Mouse (Mus musculus) mouse embryonic stem cell (cell line): ENCODE data around the gene Med20.

ENCODE experiments used
- in situ Hi-C, 2 experiments: fragments of 300-500 bp; cut with MboI; formaldehyde crosslinking; loops; 1 replicate in 1 of 2; 3 replicates in 1 of 2; pipeline ENCODE4 v1.14.3; 2019 to 2020; ENCODE audit warnings: low sequenced_read_pairs in 2 of 2, low pct_unique_long_range_greater_than_20kb in 1 of 2, mixed read lengths in 1 of 2; ENCODE audit not compliant: unreplicated experiment in 1 of 2

Med20 gene

DNA sequence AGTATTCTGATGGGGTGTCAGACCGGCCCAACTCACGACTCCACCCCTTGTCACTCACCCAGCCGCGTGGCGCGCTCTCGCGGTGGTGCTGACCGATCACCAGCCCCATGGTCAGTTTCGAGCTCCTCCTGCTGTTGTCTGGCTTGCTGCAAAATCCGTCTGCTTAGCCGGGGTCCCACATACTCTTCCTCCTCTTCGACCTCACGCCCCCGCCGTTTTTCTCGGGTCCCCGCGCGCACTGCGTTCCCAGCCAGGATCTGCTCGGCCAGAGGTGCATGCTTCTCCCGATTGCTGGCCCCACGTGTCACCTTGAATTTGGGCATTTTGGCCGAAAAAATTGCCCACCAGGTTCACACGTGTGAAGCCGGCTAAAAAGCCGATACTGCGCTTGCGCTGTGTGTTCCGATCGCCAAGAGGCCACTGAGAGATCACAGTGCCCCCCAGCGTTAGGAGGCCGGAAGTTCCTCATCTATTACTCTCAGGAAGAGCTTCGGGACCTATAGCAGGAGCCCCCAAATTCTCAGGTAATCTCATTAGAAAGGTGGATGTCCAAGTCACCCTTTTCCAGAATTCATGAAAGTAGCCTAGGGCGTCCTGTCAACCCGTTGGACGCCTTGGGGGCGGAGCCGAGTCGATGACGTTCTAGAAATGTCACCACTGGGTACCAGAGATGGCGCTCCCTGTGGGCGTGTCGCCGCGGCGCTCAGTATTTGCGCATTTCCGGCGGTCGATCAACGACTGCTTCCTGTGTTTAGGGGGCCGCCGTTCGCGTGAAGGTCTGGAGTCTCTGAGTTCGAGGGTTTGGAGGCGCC, at the start of gene Med20, which contains the start of the genes Bysl and Gm20517:
Gene Med20 (plus strand): TSS at position 734 of the 812 bp plus-strand sequence.
Gene Bysl (minus strand): TSS at position 644 of the 812 bp plus-strand sequence.
Gene Gm20517 (plus strand): TSS at position 741 of the 812 bp plus-strand sequence.
- in situ Hi-C loops = no loop called here

- in situ Hi-C loops = no loop called here
Observed at GRCm38 (mm10) chr17:47562875-47563274, 48.5 kb upstream of the Med20 start.

DNA sequence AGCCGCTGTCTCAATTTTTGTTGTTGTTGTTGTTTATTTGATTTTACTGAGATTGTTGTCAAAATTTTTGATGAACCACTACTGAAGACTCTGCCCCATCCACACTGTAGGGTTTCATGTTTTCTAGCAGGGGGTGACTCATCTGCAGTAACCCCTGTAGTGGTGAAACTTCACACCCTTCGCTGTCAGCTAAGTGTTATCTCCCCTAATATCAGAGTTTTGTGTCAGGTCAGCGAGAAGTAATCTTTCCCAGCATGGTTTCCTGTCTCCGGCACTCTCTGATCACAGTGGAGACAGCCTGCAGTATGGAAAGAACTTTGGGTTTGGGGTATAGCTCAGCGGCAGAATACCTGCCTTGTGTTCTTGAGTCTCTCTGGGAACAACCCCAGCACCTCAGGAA, 46.8 kb upstream of the Med20 start:
- in situ Hi-C loops = loop anchor here in 1 of 2 experiments (5.0 kb wide), 1 partner anchor 52 kb away; no protein-coding TSS in a partner anchor

DNA sequence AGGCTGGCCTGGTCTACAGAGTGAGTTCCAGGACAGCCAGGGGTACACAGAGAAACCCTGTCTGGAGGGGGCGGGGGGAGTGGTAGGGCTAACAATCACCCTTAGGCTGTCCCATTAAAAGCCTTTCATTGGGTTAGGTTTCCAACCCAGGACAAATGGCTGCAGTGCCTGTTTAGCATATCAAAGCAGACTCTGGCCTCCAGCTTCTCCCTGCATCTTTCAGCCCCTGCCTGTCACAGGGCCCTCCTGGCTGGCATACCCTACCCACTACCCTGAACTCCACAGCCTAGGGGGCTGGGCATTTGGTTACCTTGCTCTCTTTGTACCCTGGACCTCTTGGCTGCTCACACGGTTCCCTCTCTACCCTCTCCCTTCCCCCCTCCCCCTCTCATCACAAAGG, 45.2 kb upstream of the Med20 start:
- in situ Hi-C loops = loop anchor here in 1 of 2 experiments (5.0 kb wide), 1 partner anchor 54 kb away; no protein-coding TSS in a partner anchor

DNA sequence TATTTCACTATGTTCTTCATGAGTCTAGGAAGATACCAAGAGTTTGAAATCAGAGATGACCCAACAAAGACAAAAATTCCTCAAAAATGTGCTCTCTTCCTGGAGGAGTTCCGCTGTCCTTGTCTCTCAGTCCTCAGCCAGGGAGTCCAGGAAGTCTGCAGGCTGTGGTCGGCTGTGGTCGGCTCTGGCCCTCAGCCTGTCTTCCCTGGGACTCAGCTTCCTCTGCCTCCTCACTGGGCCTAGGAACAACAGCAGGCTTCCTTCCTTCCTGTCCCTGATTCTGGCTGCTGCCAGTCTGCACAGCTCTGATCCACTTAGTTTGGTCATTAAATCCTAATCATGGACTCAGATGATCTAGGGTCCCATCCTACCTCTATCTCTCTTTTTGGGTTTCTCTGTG, 44.1 kb upstream of the Med20 start:
- in situ Hi-C loops = loop anchor here in 1 of 2 experiments (5.0 kb wide), 1 partner anchor 55 kb away; no protein-coding TSS in a partner anchor

DNA sequence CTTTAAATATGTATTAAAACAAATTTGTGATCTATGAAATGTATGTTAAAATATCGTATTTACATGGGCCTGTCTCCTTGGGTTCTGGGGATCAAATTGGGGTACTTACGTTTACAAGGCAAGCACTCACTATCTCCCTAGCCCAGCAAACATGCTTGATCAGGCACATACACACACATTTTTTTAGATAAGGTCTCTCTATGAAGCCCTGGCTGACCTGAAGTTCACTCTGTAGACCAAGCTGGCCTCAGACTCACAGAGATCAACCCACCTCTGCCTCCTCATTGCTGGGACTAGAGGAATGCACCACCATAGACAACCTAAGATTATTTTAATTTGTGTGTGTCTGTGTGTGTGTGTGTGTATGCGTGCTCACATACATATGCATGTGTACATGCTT, 43.0 kb upstream of the Med20 start:
- in situ Hi-C loops = loop anchor here in 1 of 2 experiments (5.0 kb wide), 1 partner anchor 56 kb away; no protein-coding TSS in a partner anchor

DNA sequence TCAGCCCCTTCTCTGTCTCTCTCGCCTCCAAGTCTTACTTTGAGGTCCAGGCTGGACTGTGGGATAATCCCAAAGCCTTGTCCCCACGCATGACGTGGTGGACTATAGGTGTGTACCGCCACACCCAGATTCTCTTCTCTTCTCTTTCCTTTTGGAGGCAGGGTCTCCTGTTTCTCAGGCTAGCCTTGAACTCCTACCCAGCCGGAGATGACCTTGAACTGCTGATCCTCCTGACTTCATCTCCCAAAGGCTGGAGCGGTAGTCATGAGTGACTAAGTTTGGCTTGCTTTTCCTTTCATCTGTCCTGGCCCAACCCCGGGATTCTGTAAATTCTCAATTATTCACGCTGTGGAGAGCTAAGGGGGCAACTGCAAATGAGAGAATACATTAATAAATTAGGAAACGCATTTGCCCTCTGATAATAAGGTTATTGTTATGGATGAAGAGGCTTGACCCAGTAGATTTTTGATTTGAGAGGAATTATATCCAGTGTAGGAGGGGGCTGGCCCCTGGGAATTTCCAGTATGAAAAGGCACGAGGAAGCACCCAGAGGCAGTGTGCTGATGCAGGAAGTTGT, 42.3 kb upstream of the Med20 start:
- in situ Hi-C loops = loop anchor here in 1 of 2 experiments (5.0 kb wide), 1 partner anchor 57 kb away; no protein-coding TSS in a partner anchor

DNA sequence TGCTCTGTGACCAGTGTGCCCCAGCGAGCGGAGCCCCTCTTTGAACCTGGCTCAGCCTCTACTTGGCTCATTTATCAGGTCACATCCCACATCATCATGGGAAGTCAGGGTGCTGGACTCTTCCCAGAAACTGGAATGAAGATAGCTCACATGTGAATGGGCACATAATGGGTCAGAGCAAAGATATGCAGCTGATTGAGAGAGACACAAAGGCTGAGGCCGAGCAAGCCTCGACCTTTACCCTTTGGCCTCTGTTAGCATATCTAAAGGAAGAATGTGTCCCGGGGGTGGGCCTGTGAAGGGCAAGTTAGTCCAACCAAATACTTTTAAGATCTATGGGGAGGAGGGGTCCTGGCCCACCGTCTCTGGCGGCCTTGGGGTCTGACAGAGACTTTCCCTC, 39.8 kb upstream of the Med20 start:
- in situ Hi-C loops = no loop called here

DNA sequence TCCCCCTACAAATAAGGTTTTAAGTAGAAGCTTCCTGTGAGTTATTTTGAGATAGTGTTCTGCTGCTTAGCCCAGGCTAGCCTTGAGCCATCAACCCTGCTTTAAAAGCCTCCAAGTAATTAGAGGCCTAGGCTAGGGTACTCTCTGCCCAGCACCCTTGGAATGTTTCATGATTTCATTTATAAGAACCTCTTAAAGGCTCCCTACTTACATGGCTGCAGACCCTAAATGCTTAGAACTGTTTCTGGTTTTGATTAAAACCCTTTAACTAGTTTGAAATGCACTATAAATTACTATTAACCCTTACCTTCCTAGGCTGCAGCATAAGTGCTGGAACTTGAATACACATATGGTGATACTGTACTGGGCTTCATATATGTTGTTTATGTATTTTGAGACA, 38.9 kb upstream of the Med20 start:
- in situ Hi-C loops = no loop called here

- in situ Hi-C loops = no loop called here
Observed at GRCm38 (mm10) chr17:47574028-47574427, 37.4 kb upstream of the Med20 start.

GRCm38 (mm10) chr17:47574830-47575229, 36.6 kb upstream of the Med20 start:
- in situ Hi-C loops = no loop called here

- in situ Hi-C loops = no loop called here
Observed at GRCm38 (mm10) chr17:47578655-47579054, 32.7 kb upstream of the Med20 start.

DNA sequence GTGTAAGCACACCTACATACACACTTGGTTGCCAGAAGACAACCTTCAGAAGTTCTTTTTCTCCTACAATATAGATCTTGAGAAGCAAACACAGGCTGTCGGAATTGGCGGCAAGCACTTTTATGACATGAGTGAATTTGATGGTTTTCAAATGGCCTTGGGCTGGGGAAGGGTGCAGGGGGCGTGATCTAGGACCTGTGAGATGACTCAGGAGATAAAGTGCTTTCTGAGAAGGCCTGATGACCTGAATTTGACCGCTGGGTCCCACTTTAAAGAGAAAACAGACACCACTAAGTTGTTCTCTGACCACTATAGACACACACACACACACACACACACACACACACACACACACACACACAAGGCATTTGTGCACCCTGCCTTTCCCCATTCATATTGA, 30.4 kb upstream of the Med20 start:
- in situ Hi-C loops = loop anchor here in 1 of 2 experiments (5.0 kb wide), 1 partner anchor 54 kb away; no protein-coding TSS in a partner anchor

DNA sequence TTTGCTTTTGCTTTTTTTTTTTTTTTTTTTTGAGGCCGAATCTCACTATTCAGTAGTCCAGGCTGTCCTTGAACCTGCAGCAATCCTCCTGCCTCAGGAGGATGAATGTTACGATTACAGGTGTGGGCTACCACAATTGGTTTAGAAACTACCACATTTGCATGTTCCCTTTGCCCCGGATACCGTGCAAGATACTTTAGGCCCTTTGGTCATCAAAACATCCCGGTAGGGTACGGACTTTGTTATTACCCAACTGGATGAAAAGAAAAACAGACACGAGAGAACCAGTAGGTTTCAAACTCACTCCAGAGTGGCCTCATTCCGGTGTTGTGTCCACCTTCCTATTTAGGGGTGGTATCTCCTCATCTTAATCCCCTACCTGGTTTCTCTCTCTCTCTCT, 22.9 kb upstream of the Med20 start:
- in situ Hi-C loops = no loop called here

GRCm38 (mm10) chr17:47591073-47591472, 20.3 kb upstream of the Med20 start:
- in situ Hi-C loops = loop anchor here in 1 of 2 experiments (10.0 kb wide), 1 partner anchor 76 kb away; no protein-coding TSS in a partner anchor

GRCm38 (mm10) chr17:47593215-47593853, 18.0 kb upstream of the Med20 start:
- in situ Hi-C loops = loop anchor here in 1 of 2 experiments (10.0 kb wide), 1 partner anchor 79 kb away; no protein-coding TSS in a partner anchor

- in situ Hi-C loops = loop anchor here in 1 of 2 experiments (10.0 kb wide), 1 partner anchor 79 kb away; no protein-coding TSS in a partner anchor
Observed at GRCm38 (mm10) chr17:47593854-47594182, 17.6 kb upstream of the Med20 start.

GRCm38 (mm10) chr17:47594183-47594968, 17.0 kb upstream of the Med20 start:
- in situ Hi-C loops = loop anchor here in 1 of 2 experiments (10.0 kb wide), 1 partner anchor 80 kb away; no protein-coding TSS in a partner anchor
